Mouse (Mus musculus) forebrain, embryonic 10.5 days (tissue): ENCODE measurements at regions not wholly inside any gene's neighbourhood (a gene's known extent, or its start where the extent isn't known, plus 50 kb on each side); places are given as distances from the start of the nearest gene placed in this dataset.

ENCODE experiments used
- DNase-seq: peaks from one replicate; pipeline ENCODE4 v3.0.0-alpha.2; 2017; ENCODE audit warnings: low spot score; ENCODE audit errors: extremely low spot score
- H3K27ac ChIP-seq: fragments of 300-500 bp; sonication (generic); 2 replicates; pipeline ENCODE4 v1.5.1; 2016; ENCODE audit warnings: mild to moderate bottlenecking
- H3K27me3 ChIP-seq: fragments of 300-500 bp; sonication (generic); 2 replicates; pipeline ENCODE4 v1.6.1; 2016; ENCODE audit warnings: mild to moderate bottlenecking; ENCODE audit not compliant: poor library complexity, severe bottlenecking
- H3K36me3 ChIP-seq: fragments of 300-500 bp; sonication (generic); replicated peaks from 2 replicates; pipeline ENCODE4 v1.6.1; 2016; ENCODE audit warnings: mild to moderate bottlenecking, moderate library complexity
- H3K4me1 ChIP-seq: fragments of 300-500 bp; sonication (generic); 2 replicates; pipeline ENCODE4 v1.6.1; 2016
- H3K4me3 ChIP-seq: fragments of 300-500 bp; sonication (generic); 2 replicates; pipeline ENCODE4 v1.5.1; 2016; ENCODE audit warnings: mild to moderate bottlenecking, moderate library complexity
- H3K9me3 ChIP-seq: fragments of 300-500 bp; sonication (generic); 2 replicates; pipeline ENCODE4 v1.6.1; 2016; ENCODE audit warnings: mild to moderate bottlenecking, moderate library complexity
- WGBS: fragments of 180-500 bp; shearing (Covaris S2); methylation state at CpG from one replicate; pipeline ENCODE4 v1.1.7; 2016; 5-methylcytosine and 5-hydroxymethylcytosine counted together

GRCm38 (mm10) chr10:111893489-111893888 is 79.0 kb upstream of the Krr1 start:
- Histone ChIP-seq H3K4me1 (no peaks in the 10 kb centered on the region), H3K9me3 (no peaks in the 10 kb centered on the region), H3K4me3 (no peak overlapping the region), H3K27ac (no peak overlapping the region), H3K36me3 (no peaks in the 10 kb centered on the region), H3K27me3 (no peaks in the 10 kb centered on the region)
- DNase-seq: no peak
- 91% methylated on average over 5 of the region's 5 CpGs for WGBS

- 87% methylated on average over 8 of the region's 8 CpGs for WGBS
- Histone ChIP-seq H3K27ac (no peak overlapping the region), H3K9me3 (no peaks in the 10 kb centered on the region), H3K36me3 (no peaks in the 10 kb centered on the region), H3K4me1 (no peaks in the 10 kb centered on the region), H3K27me3 (no peaks in the 10 kb centered on the region), H3K4me3 (no peak overlapping the region)
- no peak for DNase-seq
Observed at GRCm38 (mm10) chr10:111893941-111894340, 78.5 kb upstream of the Krr1 start.

GRCm38 (mm10) chr10:111897361-111897760 is 75.1 kb upstream of the Krr1 start:
- no peak overlapping the region for H3K27ac ChIP-seq
- WGBS: 75% methylated on average over 3 of the region's 3 CpGs
- no peaks in the 10 kb centered on the region for H3K9me3 ChIP-seq
- H3K4me3 ChIP-seq: no peak overlapping the region
- no peak for DNase-seq
- H3K27me3 ChIP-seq: no peaks in the 10 kb centered on the region
- H3K36me3 ChIP-seq: no peaks in the 10 kb centered on the region
- H3K4me1 ChIP-seq: peaks cover 13% of the 10 kb centered on the region

GRCm38 (mm10) chr10:111900723-111901716 is 71.4 kb upstream of the Krr1 start:
- Histone ChIP-seq H3K27ac (no peak overlapping the region), H3K36me3 (no peaks in the 10 kb centered on the region), H3K4me3 (no peak overlapping the region), H3K4me1 (peaks cover 13% of the 10 kb centered on the region), H3K9me3 (no peaks in the 10 kb centered on the region), H3K27me3 (no peaks in the 10 kb centered on the region)
- WGBS: 77% methylated on average over 17 of the region's 17 CpGs
- DNase-seq: no peak

GRCm38 (mm10) chr10:111903956-111904355 is 68.5 kb upstream of the Krr1 start:
- no peak for DNase-seq
- Histone ChIP-seq H3K9me3 (no peaks in the 10 kb centered on the region), H3K27me3 (no peaks in the 10 kb centered on the region), H3K4me1 (peaks cover 13% of the 10 kb centered on the region), H3K27ac (no peak overlapping the region), H3K4me3 (no peak overlapping the region), H3K36me3 (no peaks in the 10 kb centered on the region)
- 95% methylated on average over 8 of the region's 8 CpGs for WGBS

- Histone ChIP-seq H3K4me3 (no peak overlapping the region), H3K4me1 (no peaks in the 10 kb centered on the region), H3K36me3 (no peaks in the 10 kb centered on the region), H3K27me3 (no peaks in the 10 kb centered on the region), H3K27ac (no peak overlapping the region), H3K9me3 (no peaks in the 10 kb centered on the region)
- WGBS: 85% methylated on average over 5 of the region's 5 CpGs
- DNase-seq: no peak
Observed at GRCm38 (mm10) chr10:111907836-111908235, 64.6 kb upstream of the Krr1 start.

- WGBS: 96% methylated on average over 6 of the region's 6 CpGs
- Histone ChIP-seq H3K4me1 (peaks cover 6% of the 10 kb centered on the region), H3K27ac (no peak overlapping the region), H3K36me3 (no peaks in the 10 kb centered on the region), H3K27me3 (no peaks in the 10 kb centered on the region), H3K9me3 (no peaks in the 10 kb centered on the region), H3K4me3 (no peak overlapping the region)
- no peak for DNase-seq
Observed at GRCm38 (mm10) chr10:111912561-111912960, 59.9 kb upstream of the Krr1 start.

GRCm38 (mm10) chr10:111913066-111913785 is 59.2 kb upstream of the Krr1 start:
- Histone ChIP-seq H3K4me1 (peaks cover 13% of the 10 kb centered on the region), H3K27me3 (no peaks in the 10 kb centered on the region), H3K9me3 (no peaks in the 10 kb centered on the region), H3K4me3 (no peak overlapping the region), H3K36me3 (no peaks in the 10 kb centered on the region), H3K27ac (no peak overlapping the region)
- DNase-seq: no peak
- WGBS: 88% methylated on average over 20 of the region's 20 CpGs

- DNase-seq: no peak
- Histone ChIP-seq H3K27ac (no peak overlapping the region), H3K36me3 (no peaks in the 10 kb centered on the region), H3K4me3 (no peak overlapping the region), H3K4me1 (peaks cover 19% of the 10 kb centered on the region), H3K27me3 (no peaks in the 10 kb centered on the region), H3K9me3 (no peaks in the 10 kb centered on the region)
- 92% methylated on average over 4 of the region's 4 CpGs for WGBS
Observed at GRCm38 (mm10) chr10:111914231-111914630, 58.2 kb upstream of the Krr1 start.

- WGBS: 24% methylated on average over 3 of the region's 3 CpGs
Observed at GRCm38 (mm10) chr10:111918071-111918507, 54.4 kb upstream of the Krr1 start.

GRCm38 (mm10) chr10:111919475-111919874 is 53.0 kb upstream of the Krr1 start:
- no peak for DNase-seq
- Histone ChIP-seq H3K36me3 (no peaks in the 10 kb centered on the region), H3K4me1 (peaks cover 48% of the 10 kb centered on the region), H3K27ac (no peak overlapping the region), H3K9me3 (no peaks in the 10 kb centered on the region), H3K4me3 (no peak overlapping the region), H3K27me3 (peaks cover 5% of the 10 kb centered on the region; the same call in 1 of the 2 replicates)
- WGBS: 84% methylated on average over 2 of the region's 2 CpGs

More at GRCm38 (mm10) chr10:111918071-111918507, 54.4 kb upstream of the Krr1 start:
- Histone ChIP-seq H3K9me3 (no peaks in the 10 kb centered on the region), H3K27ac (no peak overlapping the region), H3K27me3 (peaks cover 5% of the 10 kb centered on the region; the same call in 1 of the 2 replicates), H3K36me3 (no peaks in the 10 kb centered on the region), H3K4me3 (no peak overlapping the region), H3K4me1 (peaks cover 36% of the 10 kb centered on the region)
- no peak for DNase-seq

- DNase-seq: no peak
- H3K27ac ChIP-seq: no peak overlapping the region
- WGBS: 87% methylated on average over 9 of the region's 9 CpGs
- H3K9me3 ChIP-seq: no peaks in the 10 kb centered on the region
- H3K4me1 ChIP-seq: peaks cover 62% of the 10 kb centered on the region
- H3K36me3 ChIP-seq: no peaks in the 10 kb centered on the region
- H3K4me3 ChIP-seq: no peak overlapping the region
- peaks cover 13% of the 10 kb centered on the region for H3K27me3 ChIP-seq
Observed at GRCm38 (mm10) chr10:111921492-111921891, 51.0 kb upstream of the Krr1 start.
